Mouse (Mus musculus): ENCODE measurements at regions not wholly inside any gene's neighbourhood (a gene's known extent, or its start where the extent isn't known, plus 50 kb on each side); places are given as distances from the start of the nearest gene placed in this dataset.
A peak's percentile ranks its signal among the peaks of the same experiment; 100 is the strongest.
"Not testable (repeated sequence)": the region's sequence is repeated elsewhere in the genome, so short reads cannot be mapped to it uniquely, and the experiment has no call there.

DNA sequence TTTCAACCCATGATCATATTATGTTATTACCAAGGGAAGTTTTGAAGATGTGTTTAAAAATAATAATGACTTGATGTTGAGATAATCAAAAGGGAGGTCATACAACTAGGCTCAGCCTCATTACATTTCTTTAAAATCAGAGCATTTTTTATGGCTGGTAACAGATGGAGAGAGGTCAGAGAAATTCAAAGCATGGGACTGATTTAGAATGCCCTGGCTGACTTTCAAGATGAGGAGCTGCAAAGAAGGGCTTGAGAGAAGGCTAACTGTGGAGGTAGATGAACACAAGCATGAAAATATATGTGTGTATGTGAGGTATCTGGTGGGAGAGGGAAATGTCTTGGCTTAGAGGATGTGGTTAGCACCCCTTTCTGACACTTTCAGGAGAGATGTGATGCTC lies 502.6 kb upstream of the Gdi2 start:
- DNase-seq (ENCODE audit: low spot score in 2 of 2), result not testable (repeated sequence)

DNA sequence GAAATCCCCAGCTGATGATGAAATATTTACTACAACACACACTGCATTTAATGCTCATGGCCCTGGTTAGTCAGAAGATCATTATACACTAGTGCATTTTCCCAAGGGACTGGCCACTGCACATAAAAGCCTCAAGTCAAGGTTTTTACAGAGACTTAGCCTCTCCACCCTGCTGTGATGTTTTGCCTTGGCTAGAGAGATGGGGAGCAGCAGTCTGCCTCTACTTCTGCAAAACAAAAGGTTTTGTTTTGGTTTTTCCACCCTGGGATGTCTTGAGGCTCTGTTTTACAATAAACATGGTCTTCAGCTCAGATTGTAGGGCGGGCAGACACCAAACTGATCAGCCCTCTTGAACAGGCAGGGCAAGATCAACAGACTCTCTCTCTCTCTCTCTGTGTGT lies 500.9 kb upstream of the Gdi2 start:
- peak; percentile 33 to 66 for DNase-seq (ENCODE audit: low spot score in 2 of 2)

DNA sequence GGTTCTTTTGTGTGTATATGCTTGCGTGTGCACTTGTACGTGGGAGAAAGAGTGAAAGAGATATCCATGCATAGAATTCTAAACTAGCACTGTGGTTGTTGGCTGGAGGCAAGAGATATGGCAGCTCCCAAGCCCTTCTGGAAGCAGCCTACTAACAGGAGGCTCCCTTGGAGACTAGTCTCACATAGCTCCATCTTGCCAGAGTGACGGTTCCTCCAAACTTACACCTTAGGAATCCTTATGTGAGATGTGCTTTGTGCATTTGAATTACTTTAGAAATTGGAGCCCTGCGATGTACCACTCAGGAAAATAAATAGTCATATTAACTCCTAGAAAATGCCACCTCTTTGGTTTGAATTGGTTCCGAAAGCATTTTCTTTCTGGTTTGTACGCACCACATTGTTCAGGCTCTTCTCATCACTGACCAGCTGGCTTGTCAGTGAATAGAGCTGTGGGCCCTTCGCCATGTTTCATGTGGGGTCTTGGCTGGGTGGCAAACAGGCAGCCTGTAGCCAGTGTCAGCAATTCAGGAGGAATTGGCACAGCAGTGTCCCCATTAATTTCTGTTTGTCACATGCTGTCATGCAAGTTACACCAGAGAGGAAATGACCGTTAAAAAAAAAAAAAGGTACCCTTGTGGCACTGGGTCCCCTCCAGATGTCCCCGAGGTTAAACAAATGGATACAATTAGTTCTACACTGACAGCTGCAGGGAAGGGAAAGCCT lies 491.3 kb upstream of the Gdi2 start:
- DNase-seq (ENCODE audit: low spot score in 2 of 2), result not testable (repeated sequence)

DNA sequence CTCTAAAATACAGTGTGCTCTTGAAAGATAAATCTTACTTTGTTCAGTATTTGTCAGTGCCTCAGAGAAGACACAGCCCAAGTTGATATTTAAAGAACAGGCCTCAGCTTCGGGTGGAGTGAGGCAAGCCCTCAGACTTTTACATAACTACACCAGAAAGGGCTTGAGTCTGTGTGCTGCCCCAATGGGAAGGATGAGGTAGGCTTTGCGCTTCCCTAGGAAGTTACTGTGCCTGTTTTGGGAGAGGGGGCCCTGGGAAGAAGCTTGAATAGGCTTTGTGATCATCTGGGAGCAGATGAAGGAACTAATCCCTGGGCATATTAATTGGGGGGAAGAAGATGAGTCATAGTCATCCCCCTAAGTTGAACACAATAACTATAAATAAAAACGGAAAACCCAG lies 454.4 kb upstream of the Gdi2 start:
- not testable (repeated sequence) for DNase-seq (ENCODE audit: low spot score in 2 of 2)

DNA sequence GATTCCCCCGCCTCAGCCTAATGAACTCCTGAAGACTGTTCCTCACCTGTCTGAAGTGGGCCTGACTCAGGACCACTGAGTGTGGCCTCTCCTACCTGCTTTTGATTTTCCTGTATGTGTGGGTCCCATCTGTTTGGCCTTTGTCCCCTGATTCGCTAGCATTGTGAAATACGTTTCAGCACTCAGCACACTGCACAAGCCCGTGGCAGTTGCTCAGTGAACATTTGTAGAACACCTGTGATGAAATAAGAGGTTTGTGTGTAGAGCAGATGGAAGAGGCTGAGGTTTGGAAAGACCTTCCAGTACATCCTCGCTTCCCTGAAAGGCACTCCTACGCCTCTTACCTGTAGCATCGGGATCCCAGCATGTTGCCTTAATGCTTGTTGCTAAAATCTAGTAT lies 447.9 kb upstream of the Gdi2 start:
- DNase-seq (ENCODE audit: low spot score in 2 of 2), result not testable (repeated sequence)

DNA sequence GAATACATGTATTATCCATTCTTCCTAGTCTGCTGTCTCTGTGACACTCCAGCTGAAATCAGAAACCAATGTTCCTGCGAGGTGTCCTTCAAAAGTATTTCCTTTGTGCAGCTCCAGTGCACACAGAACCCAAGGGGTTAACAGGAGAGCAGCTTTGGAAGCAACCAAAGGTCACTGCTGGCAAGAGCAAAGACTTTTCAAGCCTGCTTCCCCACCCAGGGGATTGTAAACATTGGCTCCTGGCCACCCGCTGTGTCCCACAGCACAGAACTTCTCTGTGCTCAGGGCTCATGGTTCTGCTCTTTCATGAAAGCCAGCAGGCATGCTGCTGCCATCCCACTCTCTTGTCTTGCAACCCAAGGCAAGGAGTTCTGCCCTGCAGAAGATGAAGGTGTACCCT lies 431.3 kb upstream of the Gdi2 start:
- not testable (repeated sequence) for DNase-seq (ENCODE audit: low spot score in 2 of 2)

DNA sequence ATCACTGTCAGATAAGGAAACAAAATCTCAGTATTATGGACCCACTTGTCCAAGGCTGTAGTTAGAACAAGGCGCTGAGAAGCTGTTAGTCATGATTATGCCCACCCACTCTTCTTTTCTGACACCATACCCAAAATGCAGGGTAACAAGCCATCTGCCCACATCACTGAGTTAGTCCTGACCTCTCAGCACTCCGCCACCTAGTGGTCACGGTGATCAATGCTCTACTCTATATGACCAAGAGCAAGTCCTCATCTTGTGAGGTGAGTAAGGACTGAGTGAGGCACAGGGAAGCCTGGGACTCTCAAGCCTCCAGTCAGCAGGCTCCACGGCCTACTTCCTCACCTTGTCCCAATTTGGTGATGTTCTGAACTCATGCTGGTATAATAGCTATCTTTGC lies 409.7 kb upstream of the Gdi2 start:
- DNase-seq (ENCODE audit: low spot score in 2 of 2), result not testable (repeated sequence)

DNA sequence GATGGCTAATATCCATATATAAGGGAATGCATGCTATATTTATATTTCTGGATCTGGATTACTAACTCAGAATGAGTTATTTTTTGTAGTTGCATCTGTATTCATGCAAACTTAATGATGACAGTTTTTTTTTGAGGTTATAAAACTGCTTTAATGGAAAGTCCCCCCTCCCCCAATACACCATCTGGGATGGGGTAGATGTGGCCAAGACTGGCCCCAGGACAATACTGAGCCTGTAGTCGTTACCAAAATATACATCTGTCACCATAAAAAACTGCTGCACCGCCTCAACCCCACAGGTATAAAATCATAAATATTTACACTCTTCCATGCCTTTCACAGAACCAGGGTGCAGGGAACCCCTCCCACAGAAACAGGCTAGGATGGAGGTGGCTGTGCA lies 400.6 kb upstream of the Gdi2 start:
- DNase-seq (ENCODE audit: low spot score in 2 of 2), result not testable (repeated sequence)

DNA sequence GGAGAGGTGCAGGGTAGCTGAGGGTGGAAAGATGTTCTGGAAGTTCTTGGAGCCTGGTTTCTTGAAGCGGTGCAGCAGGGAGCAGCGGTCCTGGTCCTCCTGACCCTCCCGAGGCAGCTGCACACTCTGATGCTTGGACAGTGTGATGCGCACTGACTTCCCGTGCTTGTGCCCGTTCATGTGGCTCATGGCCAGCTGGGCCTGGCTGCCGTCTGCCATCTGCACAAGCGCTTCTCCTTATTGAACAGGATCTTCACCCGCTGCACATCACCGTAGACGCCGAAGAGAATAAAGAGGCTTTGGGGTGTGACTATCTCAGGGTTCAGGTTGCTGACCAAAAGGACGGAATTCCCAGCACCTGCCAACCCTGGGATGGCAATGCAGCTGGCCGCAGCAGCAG lies 399.2 kb upstream of the Gdi2 start:
- no peak for DNase-seq (ENCODE audit: low spot score in 2 of 2)

DNA sequence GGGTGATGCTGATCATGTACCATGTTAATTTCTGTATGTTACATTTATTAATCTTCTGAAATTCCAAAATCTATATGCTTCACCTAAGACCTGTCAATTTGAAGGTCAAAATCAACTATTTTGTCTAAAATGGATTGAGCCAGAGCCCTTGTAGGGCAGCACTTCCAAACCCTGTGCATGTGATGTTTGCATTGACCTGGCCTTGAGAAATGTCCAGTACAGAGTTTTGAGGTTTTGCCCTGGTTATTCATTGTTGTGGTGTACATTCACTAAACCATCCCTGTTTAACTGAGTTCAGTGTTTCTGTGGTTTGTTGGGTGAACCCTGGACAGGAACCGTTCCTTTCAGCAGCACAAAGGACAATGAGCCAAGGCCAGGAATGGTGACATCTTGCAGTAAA lies 392.4 kb upstream of the Gdi2 start:
- not testable (repeated sequence) for DNase-seq (ENCODE audit: low spot score in 2 of 2)
